Mouse (Mus musculus) G1E (cell line): ENCODE measurements around the gene Ms4a4d. TPM values are rescaled to one million over a fixed set of nuclear protein-coding genes. Genes with fewer than 3 reads are reported as not detected.
"Not testable (repeated sequence)": the region's sequence is repeated elsewhere in the genome, so short reads cannot be mapped to it uniquely, and the experiment has no call there.

Experiments used
- ATAC-seq: 2 replicates; pipeline ENCODE4 v1.8.0; 2016; ENCODE audit warnings: mild to moderate bottlenecking; ENCODE audit not compliant: insufficient number of reproducible peaks, poor library complexity, low FRiP score, severe bottlenecking; ENCODE audit errors: extremely low read depth
- DNase-seq: peaks from one replicate; pipeline ENCODE4 v3.0.0; 2012; ENCODE audit warnings: low spot score
- H3K27me3 ChIP-seq: 2 replicates; pipeline ENCODE4 v1.6.1; 2012; ENCODE audit warnings: mild to moderate bottlenecking, low read length, inconsistent platforms; ENCODE audit not compliant: insufficient read depth
- H3K36me3 ChIP-seq: replicated peaks from 2 replicates; pipeline ENCODE3; 2012; ENCODE audit warnings: mild to moderate bottlenecking, inconsistent platforms
- H3K4me1 ChIP-seq: 2 replicates; pipeline ENCODE4 v1.6.1; 2012; ENCODE audit warnings: low read depth, low read length, inconsistent platforms, mixed read lengths; ENCODE audit not compliant: insufficient read depth
- H3K4me3 ChIP-seq: 2 replicates; pipeline ENCODE4 v1.5.1; 2012; ENCODE audit warnings: low read depth, mild to moderate bottlenecking, inconsistent platforms, low read length, moderate library complexity, mixed read lengths
- H3K9me3 ChIP-seq: replicated peaks from 2 replicates; pipeline ENCODE4 v1.6.1; 2012; ENCODE audit warnings: inconsistent platforms
- CTCF ChIP-seq: IDR thresholded peaks from 2 replicates; pipeline ENCODE4 v1.5.1; 2012; ENCODE audit warnings: low read depth, low read length, inconsistent platforms, mixed read lengths
- GATA1 ChIP-seq: IDR thresholded peaks from 2 replicates; pipeline ENCODE4 v1.6.1; 2012; ENCODE audit warnings: borderline replicate concordance, low read length, inconsistent platforms, mixed read lengths
- GATA2 ChIP-seq: IDR thresholded peaks from 2 replicates; pipeline ENCODE4 v1.6.1; 2012; ENCODE audit warnings: low read depth, low read length, inconsistent platforms, borderline replicate concordance
- POLR2AphosphoS5 ChIP-seq: IDR thresholded peaks from 2 replicates; pipeline ENCODE4 v1.6.1; 2012; ENCODE audit warnings: low read depth, low read length, inconsistent platforms; ENCODE audit not compliant: insufficient replicate concordance
- TAL1 ChIP-seq: conservative IDR thresholded peaks from 2 replicates; pipeline ENCODE4 v1.6.1; 2012; ENCODE audit warnings: low read depth, low read length, inconsistent platforms, mixed read lengths
- polyA plus RNA-seq: library from polyadenylated mRNA; stranded (reverse); fragments of >175 nt; gene quantifications from 2 replicates; pipeline ENCODE4 v1.2.3, GENCODE M21; 2012
- total RNA-seq, 2 experiments: library from RNA; stranded (forward) in 1 of 2; stranded (reverse) in 1 of 2; fragments of 200-1000 nt in 1 of 2; fragments of >200 nt in 1 of 2; fragmentation: Nextera tagmentation in 1 of 2; gene quantifications; 2 replicates each; pipeline ENCODE4 v1.2.3; 2014 to 2017

The Ms4a4d gene
- not detected in 2 replicates for total RNA-seq (2014; fragmentation: Nextera tagmentation)
- total RNA-seq (2017), result 0.16 TPM in 1 of 2 replicates, not detected in the other
- not detected in 2 replicates for polyA plus RNA-seq

GRCm38 (mm10) chr19:11536593-11536992 lies at the start of gene Ms4a4d:
TSS of gene Ms4a4d (plus strand) at chr19:11536801.
- no peak for TF ChIP-seq GATA1
- no peak for TF ChIP-seq TAL1
- TF ChIP-seq CTCF, result no peak
- TF ChIP-seq GATA2, result no peak
- TF ChIP-seq POLR2AphosphoS5, result no peak
- Histone ChIP-seq H3K4me3 (no peak within 1 kb of the TSS), H3K9me3 (no peaks in the 10 kb centered on the region), H3K4me1 (0 out of 2 replicates have a peak, but pooled peaks cover 4% of the 10 kb centered on the region), H3K36me3 (no peaks in the 10 kb centered on the region), H3K27me3 (peaks cover 5% of the 10 kb centered on the region; the same call in 1 of the 2 replicates)
- DNase-seq, result no peak
- ATAC-seq, result no peak

GRCm38 (mm10) chr19:11491406-11492189 lies 45.0 kb upstream of the Ms4a4d start:
- DNase-seq (no peak), ATAC-seq (no peak)
- Histone ChIP-seq H3K27me3 (no peaks in the 10 kb centered on the region), H3K36me3 (no peaks in the 10 kb centered on the region), H3K9me3 (no peaks in the 10 kb centered on the region), H3K4me1 (peaks cover 4% of the 10 kb centered on the region; the same call in 1 of the 2 replicates), H3K4me3 (no peak overlapping the region)
- no peak for TF ChIP-seq GATA2

- TF ChIP-seq GATA1, result no peak
- TF ChIP-seq GATA2, result no peak
- no peak for TF ChIP-seq TAL1
- no peak for DNase-seq
Observed at GRCm38 (mm10) chr19:11492671-11493070, 43.9 kb upstream of the Ms4a4d start.

GRCm38 (mm10) chr19:11494519-11494918 lies 42.1 kb upstream of the Ms4a4d start:
- ATAC-seq (no peak), DNase-seq (no peak)
- H3K4me1 ChIP-seq, result peaks cover 4% of the 10 kb centered on the region; the same call in 1 of the 2 replicates
- H3K36me3 ChIP-seq, result no peaks in the 10 kb centered on the region
- H3K27me3 ChIP-seq, result no peaks in the 10 kb centered on the region
- TF ChIP-seq GATA2 (no peak), TAL1 (no peak), POLR2AphosphoS5 (no peak), CTCF (no peak), GATA1 (no peak)
- no peaks in the 10 kb centered on the region for H3K9me3 ChIP-seq
- no peak overlapping the region for H3K4me3 ChIP-seq

More at GRCm38 (mm10) chr19:11492671-11493070, 43.9 kb upstream of the Ms4a4d start:
- Histone ChIP-seq H3K36me3 (no peaks in the 10 kb centered on the region), H3K9me3 (no peaks in the 10 kb centered on the region), H3K4me1 (peaks cover 4% of the 10 kb centered on the region; the same call in 1 of the 2 replicates), H3K4me3 (no peak overlapping the region), H3K27me3 (no peaks in the 10 kb centered on the region)
- ATAC-seq, result no peak

GRCm38 (mm10) chr19:11496361-11496760 lies 40.2 kb upstream of the Ms4a4d start:
- no peaks in the 10 kb centered on the region for H3K27me3 ChIP-seq
- H3K4me1 ChIP-seq, result peaks cover 4% of the 10 kb centered on the region; the same call in 1 of the 2 replicates
- H3K9me3 ChIP-seq, result no peaks in the 10 kb centered on the region
- ATAC-seq (no peak), DNase-seq (no peak)
- H3K4me3 ChIP-seq, result no peak overlapping the region
- TF ChIP-seq GATA1 (no peak), CTCF (no peak), GATA2 (no peak)
- H3K36me3 ChIP-seq, result no peaks in the 10 kb centered on the region

- not testable (repeated sequence) for DNase-seq, H3K27me3 ChIP-seq, H3K4me3 ChIP-seq, ATAC-seq, H3K9me3 ChIP-seq, H3K4me1 ChIP-seq, H3K36me3 ChIP-seq
Observed at GRCm38 (mm10) chr19:11497300-11497699, 39.3 kb upstream of the Ms4a4d start.

- DNase-seq (no peak), ATAC-seq (no peak)
- no peaks in the 10 kb centered on the region for H3K36me3 ChIP-seq
- no peak for TF ChIP-seq GATA1
- TF ChIP-seq TAL1, result no peak
- peaks cover 2% of the 10 kb centered on the region; the same call in 1 of the 2 replicates for H3K4me1 ChIP-seq
- H3K4me3 ChIP-seq, result no peak overlapping the region
- no peaks in the 10 kb centered on the region for H3K9me3 ChIP-seq
- 0 out of 2 replicates have a peak, but pooled peaks cover 2% of the 10 kb centered on the region for H3K27me3 ChIP-seq
Observed at GRCm38 (mm10) chr19:11500796-11501195, 35.8 kb upstream of the Ms4a4d start.
